Mouse (Mus musculus): Measurements from ENCODE around the gene Ggt1.
"Not testable (repeated sequence)": the region's sequence is repeated elsewhere in the genome, so short reads cannot be mapped to it uniquely, and the experiment has no call there.

Ggt1 gene

DNA sequence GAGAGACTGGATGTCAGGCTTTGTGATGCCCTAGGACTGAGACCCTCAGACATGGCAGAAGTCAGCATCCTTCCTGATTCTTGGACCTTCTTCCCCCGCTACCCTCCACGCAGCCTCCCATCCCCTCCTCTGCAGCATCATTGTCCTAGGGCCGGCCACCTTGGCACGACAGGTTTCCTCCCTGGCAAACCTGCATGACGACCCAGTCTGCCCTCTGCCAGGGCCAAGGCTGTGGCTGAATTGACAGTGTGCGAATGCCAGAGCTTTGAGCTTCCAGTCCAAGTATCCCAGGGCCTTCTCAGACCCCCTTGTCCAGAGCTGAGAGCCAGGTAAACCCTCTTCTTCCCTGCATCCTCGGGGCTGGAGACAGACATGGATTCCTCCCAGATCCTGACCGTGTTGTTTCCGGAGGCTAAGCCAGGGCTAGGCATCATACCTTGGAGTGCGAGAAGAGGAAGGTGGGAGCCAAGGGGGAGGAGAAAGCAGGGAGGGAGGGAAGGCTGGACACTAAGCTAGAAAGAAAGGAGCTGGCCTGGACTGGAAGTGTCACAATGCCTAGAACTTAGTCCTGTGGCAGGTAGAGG, at the start of gene Ggt1:
Gene Ggt1 (plus strand): TSS at position 534 of the 584 bp plus-strand sequence.
- no peak for DNase-seq

DNA sequence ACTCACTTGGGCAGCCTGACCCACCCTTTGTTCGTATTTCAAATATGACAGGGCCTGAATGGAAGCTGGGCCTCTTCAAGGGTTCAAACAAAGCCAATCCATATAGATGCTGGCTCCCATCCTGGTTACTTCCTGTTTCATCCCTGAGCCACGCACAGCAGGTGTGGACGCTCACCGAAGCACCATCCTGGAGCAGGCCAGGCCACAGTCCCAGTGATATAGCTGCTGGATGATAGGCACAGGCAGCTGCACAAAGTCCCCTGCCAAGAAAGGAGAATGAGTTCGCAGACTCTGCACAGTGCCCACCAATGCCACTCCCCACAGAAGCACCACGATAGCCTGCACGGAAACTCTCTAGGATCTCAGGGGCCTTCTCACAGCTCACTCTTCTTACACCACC, 49.5 kb upstream of the Ggt1 start:
- no peak for DNase-seq

DNA sequence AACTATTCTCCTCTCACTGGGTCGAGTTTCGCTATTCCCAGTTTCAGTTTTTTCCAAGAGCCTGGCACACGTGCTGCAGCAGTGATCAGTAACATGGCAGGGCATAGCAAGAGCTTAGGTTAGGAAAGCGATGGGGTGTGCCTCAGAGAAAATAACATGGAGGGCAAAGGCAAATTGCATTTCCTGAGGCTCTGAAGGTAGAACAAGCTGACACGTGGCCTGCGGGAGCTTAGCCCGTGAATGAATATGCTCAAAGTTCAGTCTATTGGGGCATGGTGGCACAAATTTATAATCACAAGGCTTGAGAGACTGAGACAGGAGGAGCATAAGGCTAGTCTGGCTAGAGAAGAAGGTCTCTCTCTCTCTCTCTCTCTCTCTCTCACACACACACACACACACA, 48.6 kb upstream of the Ggt1 start:
- no peak for DNase-seq

DNA sequence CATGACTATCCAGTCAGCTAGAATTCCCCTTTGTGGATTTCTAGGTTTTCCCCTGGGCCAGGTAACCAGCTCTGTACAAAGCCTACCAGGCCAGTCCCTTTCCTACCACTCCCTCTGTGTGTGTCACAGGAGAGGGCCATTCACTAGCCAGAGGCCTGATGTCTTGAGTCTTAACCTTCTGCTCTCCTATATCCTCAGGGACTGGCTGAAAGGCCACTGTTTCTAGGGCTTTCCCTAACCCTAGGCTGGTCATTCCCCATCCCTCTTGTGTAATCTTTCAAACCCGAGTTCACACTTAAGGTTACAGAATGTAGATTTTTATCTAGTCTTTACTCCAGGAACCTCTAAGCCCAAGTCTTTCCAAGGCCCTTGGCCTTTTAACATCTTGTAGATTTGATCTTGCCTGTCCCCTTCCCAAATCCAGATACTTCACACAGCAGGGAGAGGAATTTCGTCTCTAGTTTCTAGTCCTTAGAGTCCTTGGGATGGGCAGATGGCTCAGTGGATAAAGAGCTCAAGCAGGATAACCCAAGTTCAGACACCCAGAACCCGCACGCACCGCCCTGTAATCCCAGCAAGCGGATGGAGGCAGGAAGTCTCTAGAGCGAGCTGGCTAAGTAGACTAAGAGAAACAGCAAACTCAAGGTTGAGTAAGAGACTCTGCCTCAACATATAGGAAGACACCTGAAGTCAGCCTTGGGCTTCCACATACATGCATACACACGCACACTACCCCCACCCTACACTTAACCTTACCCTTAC, 47.9 kb upstream of the Ggt1 start:
- no peak for DNase-seq

- no peak for DNase-seq
Observed at GRCm38 (mm10) chr10:75514361-75514760, 47.0 kb upstream of the Ggt1 start.

DNA sequence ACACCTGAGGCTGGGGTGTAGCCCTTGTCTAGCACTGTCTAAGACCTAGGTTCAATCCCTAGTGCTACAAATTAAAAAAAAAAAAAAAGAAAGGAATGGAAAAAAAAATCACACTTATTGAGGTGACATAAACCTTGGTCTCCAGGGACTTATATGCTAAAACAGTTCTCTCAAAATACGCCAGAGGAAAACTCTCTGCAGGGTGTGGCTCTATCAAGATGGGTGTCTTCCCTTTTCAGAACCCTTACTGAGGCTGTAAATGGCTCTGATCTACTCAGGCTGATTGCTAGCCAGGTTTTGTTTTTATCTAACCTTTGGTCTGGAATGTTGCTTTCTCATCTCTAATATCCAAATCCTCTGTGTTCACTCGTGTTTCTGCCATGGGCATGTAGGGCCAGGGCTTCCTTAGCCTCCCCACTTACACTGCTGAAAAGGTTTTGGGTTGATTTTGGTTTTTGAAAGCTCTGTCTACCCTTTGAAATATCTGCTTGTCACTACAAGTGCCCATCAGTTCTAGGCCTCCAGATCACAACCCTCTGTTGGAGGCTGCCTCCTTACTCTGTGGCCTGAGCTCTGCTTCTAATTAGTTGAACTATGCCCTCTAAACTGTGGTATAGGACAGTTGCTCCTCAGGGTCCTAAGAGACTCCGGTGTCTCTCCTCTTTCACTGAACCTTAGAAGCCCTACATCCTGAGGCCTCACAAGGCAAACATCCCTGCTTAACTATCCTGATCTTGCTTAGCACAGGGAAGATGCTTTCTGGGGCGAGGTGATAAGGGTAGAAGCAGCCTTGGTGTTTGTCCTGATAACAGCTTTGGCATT, 46.0 kb upstream of the Ggt1 start:
- no peak for DNase-seq

DNA sequence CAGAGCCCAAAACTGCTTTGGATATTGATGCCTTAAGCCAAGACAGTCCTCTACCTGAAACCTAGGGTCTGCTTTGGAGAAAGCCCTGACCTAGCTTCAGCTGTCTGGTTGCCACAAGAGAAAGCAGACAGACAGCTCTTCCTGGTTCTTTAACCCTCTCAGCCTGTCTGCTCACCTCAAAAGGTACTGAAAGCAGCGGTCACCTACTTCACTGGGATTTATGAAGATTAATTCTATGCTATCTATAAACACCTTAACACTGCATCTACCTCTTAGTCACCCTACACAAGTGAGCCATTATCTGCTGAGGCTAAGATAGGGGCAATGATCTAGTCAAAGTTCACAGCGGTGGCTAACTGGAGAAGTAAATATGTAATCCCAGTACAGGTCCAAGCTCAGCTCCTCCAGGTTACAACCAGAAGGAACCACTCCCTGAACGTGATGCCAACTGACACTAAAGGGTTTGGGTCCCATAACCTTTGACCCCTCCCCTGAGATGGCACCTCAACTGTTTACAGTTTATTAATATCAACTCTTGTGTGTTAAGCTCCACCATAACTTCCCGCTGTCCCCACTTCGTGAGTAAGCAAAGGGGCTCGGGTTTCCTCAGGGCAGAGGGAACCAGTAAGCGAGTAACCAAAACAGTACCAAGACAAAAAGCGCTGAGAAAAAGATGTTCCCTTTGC, 45.2 kb upstream of the Ggt1 start:
- no peak for DNase-seq

DNA sequence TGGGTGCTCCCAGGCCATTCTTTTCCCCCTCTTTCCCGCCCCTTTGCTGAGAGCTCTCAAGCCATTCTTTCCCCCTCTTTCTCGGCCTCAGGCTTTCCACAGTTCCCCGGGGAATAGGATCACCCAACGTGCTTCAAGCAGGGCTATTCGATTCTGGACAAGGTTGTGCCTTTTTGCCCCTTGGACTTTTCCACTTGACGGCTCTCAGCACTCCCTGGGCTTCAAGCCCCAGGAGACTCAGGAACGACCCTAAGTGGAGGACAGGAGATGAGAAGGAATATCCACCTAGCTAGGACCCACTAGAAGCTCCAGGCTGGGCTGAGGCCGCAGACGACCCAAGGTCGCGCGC, 44.7 kb upstream of the Ggt1 start:
- DNase-seq, result no peak

- peak; percentile 95 for DNase-seq
Observed at GRCm38 (mm10) chr10:75517073-75517757, 44.2 kb upstream of the Ggt1 start, which contains the start of gene Snrpd3. Snrpd3 (plus strand) TSS chr10:75517551.

DNA sequence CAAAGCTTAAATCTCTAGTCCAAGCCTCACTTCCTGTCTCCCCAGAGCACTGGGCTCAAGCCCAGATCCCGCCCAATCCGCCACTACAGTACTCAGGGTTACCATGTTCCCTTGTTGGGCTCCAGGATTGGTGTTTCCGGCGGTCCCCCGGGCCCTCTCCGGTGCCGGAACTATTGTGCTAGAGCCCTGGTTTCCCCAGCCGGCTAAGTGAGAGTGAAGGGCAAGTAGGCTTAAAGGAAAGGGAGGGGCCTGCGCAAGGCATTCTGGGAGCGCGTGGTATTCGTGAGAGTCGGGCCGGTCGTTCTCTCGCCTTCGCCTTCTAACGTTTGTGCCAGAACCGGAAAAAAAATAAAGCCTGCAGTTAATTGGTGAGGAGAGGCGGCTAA, 43.7 kb upstream of the Ggt1 start, which contains the start of gene Gucd1:
Gene Gucd1 (minus strand): TSS at position 215 of the 386 bp plus-strand sequence.
- DNase-seq, result peak; percentile 97

GRCm38 (mm10) chr10:75520581-75520980, 40.8 kb upstream of the Ggt1 start:
- DNase-seq, result no peak

DNA sequence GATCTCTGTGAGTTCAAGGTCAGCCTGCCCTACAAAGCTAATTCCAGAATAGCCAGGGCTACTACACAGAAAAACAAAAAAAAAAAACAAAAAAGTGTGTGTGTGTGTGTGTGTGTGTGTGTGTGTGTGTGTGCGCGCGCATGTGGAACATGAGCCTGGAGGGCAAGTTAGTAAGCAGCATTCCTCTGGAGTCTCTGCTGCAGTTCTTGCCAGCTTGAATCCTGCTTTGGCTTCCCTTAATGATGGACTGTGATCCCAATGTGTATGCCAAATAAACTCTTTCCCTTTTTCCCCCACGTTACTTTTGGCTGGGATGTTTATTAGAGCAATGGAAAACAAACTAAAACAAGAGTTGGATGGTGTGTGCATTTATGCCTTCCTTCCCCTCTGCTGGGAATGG, 39.8 kb upstream of the Ggt1 start:
- no peak for DNase-seq

- DNase-seq, result not testable (repeated sequence)
Observed at GRCm38 (mm10) chr10:75525450-75525849, 36.0 kb upstream of the Ggt1 start.

- DNase-seq, result no peak
Observed at GRCm38 (mm10) chr10:75530322-75530721, 31.1 kb upstream of the Ggt1 start.

GRCm38 (mm10) chr10:75531532-75532090, 29.8 kb upstream of the Ggt1 start:
- DNase-seq, result no peak

DNA sequence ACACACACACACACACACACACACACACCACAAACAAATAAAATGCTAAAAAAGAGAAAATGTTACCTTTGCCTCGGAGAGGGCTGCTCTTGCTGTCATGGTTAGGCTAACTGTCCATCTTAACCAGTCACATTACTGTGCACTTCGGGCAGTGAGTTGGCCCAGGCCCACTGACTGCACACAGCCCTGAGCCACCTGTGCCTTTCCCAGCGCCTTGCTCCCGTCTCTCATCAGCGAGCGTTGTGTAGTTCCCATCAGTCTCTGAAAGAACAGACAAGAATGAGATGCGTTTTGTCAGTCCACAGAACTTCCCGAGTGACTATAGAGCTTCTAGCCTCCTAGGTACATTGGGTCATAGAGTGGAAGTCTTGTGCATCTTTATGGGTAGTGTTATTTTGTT, 27.2 kb upstream of the Ggt1 start:
- no peak for DNase-seq

- no peak for DNase-seq
Observed at GRCm38 (mm10) chr10:75534934-75535333, 26.5 kb upstream of the Ggt1 start.

DNA sequence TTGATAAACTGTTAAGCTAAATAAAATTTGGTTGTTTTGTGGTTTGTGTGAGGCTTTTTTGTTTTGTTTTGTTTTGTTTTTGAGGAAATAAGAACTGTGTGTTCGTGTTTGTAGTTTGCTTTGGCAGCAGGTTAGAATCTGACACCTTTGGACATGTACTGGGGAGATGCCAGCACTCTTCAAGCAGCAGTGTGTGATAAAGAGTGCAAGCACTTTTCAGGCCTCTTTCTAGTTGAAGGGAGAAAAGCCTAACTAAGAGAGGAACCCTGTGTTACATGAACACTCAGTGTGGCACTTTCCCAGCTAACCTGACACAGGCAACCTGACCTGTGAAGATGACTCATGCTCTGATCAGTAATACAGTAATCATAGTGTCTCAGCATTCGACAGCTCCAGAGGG, 26.0 kb upstream of the Ggt1 start:
- no peak for DNase-seq

GRCm38 (mm10) chr10:75536123-75536522, 25.3 kb upstream of the Ggt1 start:
- no peak for DNase-seq

DNA sequence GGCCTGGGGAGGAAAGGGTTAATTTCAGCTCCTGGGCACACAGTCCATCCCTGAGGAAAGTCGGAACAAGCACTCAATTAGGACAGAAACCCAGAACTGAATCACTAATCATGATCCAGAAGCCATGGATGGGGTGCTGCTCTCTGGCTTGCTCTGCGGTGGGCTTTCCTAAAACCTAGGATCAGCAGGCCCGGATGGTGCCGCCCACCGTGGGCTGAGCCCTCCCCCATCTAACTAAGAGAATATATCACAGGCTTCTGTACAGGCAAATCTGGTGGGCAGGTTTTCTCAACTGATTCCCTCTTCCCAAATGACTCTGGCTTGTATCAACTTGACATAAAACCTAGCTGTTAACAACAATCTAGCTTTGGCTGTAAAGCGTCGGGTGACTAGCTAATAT, 13.5 kb upstream of the Ggt1 start:
- DNase-seq, result no peak

- DNase-seq, result no peak
Observed at GRCm38 (mm10) chr10:75548486-75548885, 12.9 kb upstream of the Ggt1 start.

DNA sequence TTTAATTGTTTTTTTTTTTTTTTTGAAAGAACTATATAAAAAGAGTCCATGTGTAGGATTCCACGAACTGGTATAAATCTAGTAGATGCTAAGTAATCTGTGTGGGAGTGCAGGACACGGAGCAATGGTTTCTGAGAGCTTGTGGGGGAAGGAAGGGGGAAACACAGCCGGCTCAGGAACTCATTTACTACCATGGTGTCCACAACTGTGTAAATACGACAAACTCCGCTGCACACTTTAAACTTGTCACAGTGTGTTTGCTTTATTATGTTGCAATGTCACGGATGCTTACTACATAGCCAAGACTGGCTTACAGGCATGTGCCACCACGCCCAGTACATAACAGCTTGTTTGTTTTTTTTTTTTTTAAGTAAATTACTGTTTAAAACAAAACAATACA, 11.5 kb upstream of the Ggt1 start:
- DNase-seq, result no peak

Data from right cerebral cortex, adult 18-20 months (tissue).